24 mouse cellular contexts compared by ENCODE assay signal in genomic region chr14:55023011-55023410, GRCm38 (mm10). TPM values are rescaled to one million over a fixed set of nuclear protein-coding genes. Genes with fewer than 3 reads are reported as not detected.
"Had no signal": no experiment of that assay in that cellular context is flagged by ENCODE, and none has a peak within 500 bp of the region (broad histone marks: within the 10 kb centered on the region; RNA-seq: fewer than 3 reads in every experiment).

No protein-coding gene starts in this region.

- H3K4me3 ChIP-seq: neural tube, embryonic 13.5 days; stomach, embryonic 15.5 days had no signal

- H3K4me1 ChIP-seq: stomach, embryonic 15.5 days had no signal

- H3K4me2 ChIP-seq: neural tube, embryonic 13.5 days; stomach, embryonic 15.5 days had no signal

- H3K27me3 ChIP-seq: neural tube, embryonic 13.5 days; stomach, embryonic 15.5 days had no signal

- DNase-seq: retina, postnatal 1 day; right cerebral cortex, adult 18-20 months; right cerebral cortex, postnatal 14 days; right cerebral cortex, postnatal 25 days; right cerebral cortex, postnatal 4 days; spleen, adult 18-20 months; thymus, adult 18-20 months; thymus, adult 2 months; thymus, postnatal 14 days; thymus, postnatal 25 days; thymus, postnatal 36 days; thymus, postnatal 4 days had no signal

- H3K9ac ChIP-seq: neural tube, embryonic 13.5 days; stomach, embryonic 15.5 days had no signal

- H3K9me3 ChIP-seq: neural tube, embryonic 13.5 days; stomach, embryonic 15.5 days had no signal

- H3K27ac ChIP-seq: neural tube, embryonic 13.5 days; stomach, embryonic 15.5 days; stomach, postnatal 0 days had no signal

RNA-seq across cellular contexts. Expression of gene Myh7, which starts 28.6 kb away (rescaled TPM):
- total RNA-seq: neutrophil, adult 5-6 weeks had no signal
- polyA plus RNA-seq: spleen, adult 2 months had no signal

RNA-seq across cellular contexts. Expression of gene Gm17428, which starts 46.3 kb away (rescaled TPM):
- total RNA-seq: neutrophil, adult 5-6 weeks had no signal
- polyA plus RNA-seq: neural tube, embryonic 13.5 days; neural tube, embryonic 14.5 days; small intestine, adult 2 months; spleen, adult 2 months; stomach, embryonic 14.5 days; stomach, embryonic 15.5 days; stomach, embryonic 16.5 days; stomach, postnatal 0 days; testis, adult 2 months; thymus, adult 2 months; thymus, postnatal 0 days; urinary bladder, adult 2 months had no signal

RNA-seq across cellular contexts. Expression of gene Myh6, which starts 56.3 kb away (rescaled TPM):
- total RNA-seq: neutrophil, adult 5-6 weeks had no signal
- polyA plus RNA-seq: small intestine, adult 2 months had no signal
